Mouse (Mus musculus): ENCODE measurements around the gene Gm38392. TPM values are rescaled to one million over a fixed set of nuclear protein-coding genes. Genes with fewer than 3 reads are reported as not detected.
"Not testable (repeated sequence)": the region's sequence is repeated elsewhere in the genome, so short reads cannot be mapped to it uniquely, and the experiment has no call there.

The Gm38392 gene
- polyA plus RNA-seq, 1 experiment, result not detected

GRCm38 (mm10) chr3:88328956-88329355, 41.9 kb upstream of the Gm38392 start:
- Histone ChIP-seq H3K4me1 (ENCODE audit: control insufficient read depth, insufficient read depth, insufficient read length, low read length) (peaks cover 17% of the 10 kb centered on the region), H3K27ac (ENCODE audit: insufficient read depth, low read depth, low read length) (no peak overlapping the region), H3K27me3 (ENCODE audit: control insufficient read depth, insufficient read depth, low read length) (no peaks in the 10 kb centered on the region), H3K36me3 (ENCODE audit: control insufficient read depth, insufficient read depth, low read length) (peaks cover 18% of the 10 kb centered on the region), H3K4me3 (ENCODE audit: low read depth, low read length) (no peak overlapping the region)
- TF ChIP-seq CTCF (IDR thresholded peaks at IDR 0.05; ENCODE audit: extremely low read depth, insufficient read length, insufficient replicate concordance, low read depth, low read length) (no peak), POLR2A (IDR thresholded peaks at IDR 0.05; ENCODE audit: low read depth, low read length) (no peak)
- 65% methylated on average over 5 of the region's 5 CpGs for WGBS

- H3K27ac ChIP-seq (ENCODE audit: insufficient read depth, low read depth, low read length), result no peak within 1 kb of the TSS
- peak; percentile 35; the same call in 1 of the 2 replicates for TF ChIP-seq POLR2A (IDR thresholded peaks at IDR 0.05; ENCODE audit: low read depth, low read length)
- TF ChIP-seq CTCF (IDR thresholded peaks at IDR 0.05; ENCODE audit: extremely low read depth, insufficient read length, insufficient replicate concordance, low read depth, low read length), result no peak
- H3K4me3 ChIP-seq (ENCODE audit: low read depth, low read length), result peak within 1 kb of the TSS; percentile 84
- no peaks in the 10 kb centered on the region for H3K27me3 ChIP-seq (ENCODE audit: control insufficient read depth, insufficient read depth, low read length)
- WGBS, result 0% methylated on average over 10 of the region's 10 CpGs
- H3K4me1 ChIP-seq (ENCODE audit: control insufficient read depth, insufficient read depth, insufficient read length, low read length), result peaks cover 7% of the 10 kb centered on the region; the same call in 1 of the 2 replicates
- peaks cover 35% of the 10 kb centered on the region for H3K36me3 ChIP-seq (ENCODE audit: control insufficient read depth, insufficient read depth, low read length)
Measured at GRCm38 (mm10) chr3:88324951-88325405, 38.0 kb upstream of the Gm38392 start, which contains the start of gene Glmp. TSS of gene Glmp (plus strand) at chr3:88325023.

- WGBS, result 35% methylated on average over 1 of the region's 1 CpGs
- Histone ChIP-seq H3K27ac (ENCODE audit: insufficient read depth, low read depth, low read length) (no peak overlapping the region), H3K27me3 (ENCODE audit: control insufficient read depth, insufficient read depth, low read length) (no peaks in the 10 kb centered on the region), H3K36me3 (ENCODE audit: control insufficient read depth, insufficient read depth, low read length) (peaks cover 32% of the 10 kb centered on the region), H3K4me3 (ENCODE audit: low read depth, low read length) (no peak overlapping the region), H3K4me1 (ENCODE audit: control insufficient read depth, insufficient read depth, insufficient read length, low read length) (no peaks in the 10 kb centered on the region)
- TF ChIP-seq POLR2A (IDR thresholded peaks at IDR 0.05; ENCODE audit: low read depth, low read length) (no peak), CTCF (IDR thresholded peaks at IDR 0.05; ENCODE audit: extremely low read depth, insufficient read length, insufficient replicate concordance, low read depth, low read length) (no peak)
Measured at GRCm38 (mm10) chr3:88299172-88299571, 12.2 kb upstream of the Gm38392 start.

- under 1% methylated on average over 30 of the region's 30 CpGs for WGBS
- H3K4me3 ChIP-seq (ENCODE audit: low read depth, low read length), result peak overlapping the region; percentile 93
Measured at GRCm38 (mm10) chr3:88297321-88297851, 10.4 kb upstream of the Gm38392 start.

GRCm38 (mm10) chr3:88296561-88297318, 9.7 kb upstream of the Gm38392 start, which contains the start of the genes Tsacc and Cct3:
TSS of gene Tsacc (minus strand) at chr3:88296999.
TSS of gene Cct3 (plus strand) at chr3:88297116.
- H3K4me1 ChIP-seq (ENCODE audit: control insufficient read depth, insufficient read depth, insufficient read length, low read length), result no peaks in the 10 kb centered on the region
- H3K27me3 ChIP-seq (ENCODE audit: control insufficient read depth, insufficient read depth, low read length), result no peaks in the 10 kb centered on the region
- peaks cover 16% of the 10 kb centered on the region for H3K36me3 ChIP-seq (ENCODE audit: control insufficient read depth, insufficient read depth, low read length)
- H3K4me3 ChIP-seq (ENCODE audit: low read depth, low read length), result peak within 1 kb of the TSS; percentile 93
- WGBS, result under 1% methylated on average over 44 of the region's 44 CpGs
- peak within 1 kb of the TSS; percentile 96 for H3K27ac ChIP-seq (ENCODE audit: insufficient read depth, low read depth, low read length)
- TF ChIP-seq POLR2A (IDR thresholded peaks at IDR 0.05; ENCODE audit: low read depth, low read length), result peak; percentile 33; the same call in 1 of the 2 replicates
- TF ChIP-seq CTCF (IDR thresholded peaks at IDR 0.05; ENCODE audit: extremely low read depth, insufficient read length, insufficient replicate concordance, low read depth, low read length), result peak; percentile 38; the same call in 1 of the 2 replicates

More at GRCm38 (mm10) chr3:88297321-88297851, 10.4 kb upstream of the Gm38392 start:
- H3K4me1 ChIP-seq (ENCODE audit: control insufficient read depth, insufficient read depth, insufficient read length, low read length), result no peaks in the 10 kb centered on the region
- peak overlapping the region; percentile 78 for H3K27ac ChIP-seq (ENCODE audit: insufficient read depth, low read depth, low read length)
- no peaks in the 10 kb centered on the region for H3K27me3 ChIP-seq (ENCODE audit: control insufficient read depth, insufficient read depth, low read length)
- TF ChIP-seq POLR2A (IDR thresholded peaks at IDR 0.05; ENCODE audit: low read depth, low read length), result no peak
- no peak; the same call in 1 of the 2 replicates for TF ChIP-seq CTCF (IDR thresholded peaks at IDR 0.05; ENCODE audit: extremely low read depth, insufficient read length, insufficient replicate concordance, low read depth, low read length)
- peaks cover 18% of the 10 kb centered on the region for H3K36me3 ChIP-seq (ENCODE audit: control insufficient read depth, insufficient read depth, low read length)

GRCm38 (mm10) chr3:88296110-88296560, 9.1 kb upstream of the Gm38392 start:
- WGBS, result 1% methylated on average over 12 of the region's 12 CpGs
- Histone ChIP-seq H3K27ac (ENCODE audit: insufficient read depth, low read depth, low read length) (peak overlapping the region; percentile 96), H3K27me3 (ENCODE audit: control insufficient read depth, insufficient read depth, low read length) (no peaks in the 10 kb centered on the region), H3K4me1 (ENCODE audit: control insufficient read depth, insufficient read depth, insufficient read length, low read length) (no peaks in the 10 kb centered on the region), H3K36me3 (ENCODE audit: control insufficient read depth, insufficient read depth, low read length) (peaks cover 12% of the 10 kb centered on the region), H3K4me3 (ENCODE audit: low read depth, low read length) (peak overlapping the region; percentile 65)
- no peak for TF ChIP-seq POLR2A (IDR thresholded peaks at IDR 0.05; ENCODE audit: low read depth, low read length)
- TF ChIP-seq CTCF (IDR thresholded peaks at IDR 0.05; ENCODE audit: extremely low read depth, insufficient read length, insufficient replicate concordance, low read depth, low read length), result no peak

- WGBS, result 25% methylated on average over 1 of the region's 1 CpGs
- H3K27me3 ChIP-seq (ENCODE audit: control insufficient read depth, insufficient read depth, low read length), result not testable (repeated sequence)
Measured at GRCm38 (mm10) chr3:88295272-88295671, 8.3 kb upstream of the Gm38392 start.

More at GRCm38 (mm10) chr3:88295272-88295671, 8.3 kb upstream of the Gm38392 start:
- not testable (repeated sequence) for H3K27ac ChIP-seq (ENCODE audit: insufficient read depth, low read depth, low read length); H3K36me3 ChIP-seq (ENCODE audit: control insufficient read depth, insufficient read depth, low read length); H3K4me1 ChIP-seq (ENCODE audit: control insufficient read depth, insufficient read depth, insufficient read length, low read length); H3K4me3 ChIP-seq (ENCODE audit: low read depth, low read length)
